Mouse (Mus musculus) hindbrain, embryonic 11.5 days (tissue): ENCODE results near the gene Spata33. TPM values are rescaled to one million over a fixed set of nuclear protein-coding genes. Genes with fewer than 3 reads are reported as not detected.

Source experiments
- ATAC-seq: fragments of 200-750 bp; cut with Nextera tagmentation; 2 replicates; pipeline ENCODE4 v1.8.0; 2017; ENCODE audit warnings: mild to moderate bottlenecking, moderate TSS enrichment, moderate library complexity; ENCODE audit not compliant: low FRiP score
- DNase-seq: peaks from one replicate; pipeline ENCODE4 v3.0.0-alpha.2; 2015; ENCODE audit warnings: low spot score
- H3K27ac ChIP-seq: fragments of 300-500 bp; sonication (generic); 2 replicates; pipeline ENCODE4 v1.5.1; 2014; ENCODE audit warnings: mild to moderate bottlenecking, low read depth, low read length
- H3K27me3 ChIP-seq: fragments of 300-500 bp; sonication (generic); 2 replicates; pipeline ENCODE4 v1.6.1; 2014; ENCODE audit warnings: mild to moderate bottlenecking, low read length, moderate library complexity, mixed read lengths; ENCODE audit not compliant: control insufficient read depth, insufficient read depth
- H3K36me3 ChIP-seq: fragments of 300-500 bp; sonication (generic); 2 replicates; pipeline ENCODE4 v1.6.1; 2014; ENCODE audit warnings: mild to moderate bottlenecking, low read length, moderate library complexity, mixed read lengths; ENCODE audit not compliant: control insufficient read depth, insufficient read depth
- H3K4me1 ChIP-seq: fragments of 300-500 bp; sonication (generic); replicated peaks from 2 replicates; pipeline ENCODE4 v1.6.1; 2014; ENCODE audit warnings: low read length, mixed read lengths; ENCODE audit not compliant: control insufficient read depth, insufficient read depth
- H3K4me2 ChIP-seq: fragments of 300-500 bp; sonication (generic); replicated peaks from 2 replicates; pipeline ENCODE4 v1.6.1; 2014; ENCODE audit warnings: mild to moderate bottlenecking, low read depth, low read length
- H3K4me3 ChIP-seq: fragments of 300-500 bp; sonication (generic); 2 replicates; pipeline ENCODE4 v1.5.1; 2014; ENCODE audit warnings: low read depth, low read length
- H3K9ac ChIP-seq: fragments of 300-500 bp; sonication (generic); 2 replicates; pipeline ENCODE4 v1.6.1; 2014; ENCODE audit warnings: low read depth, low read length
- H3K9me3 ChIP-seq: fragments of 300-500 bp; sonication (generic); 2 replicates; pipeline ENCODE4 v1.6.1; 2016; ENCODE audit warnings: low read length; ENCODE audit not compliant: control insufficient read depth
- WGBS: fragments of 180-500 bp; shearing (Covaris S2); extraction: QIAGEN DNeasy Blood & Tissue Kit; methylation state at CpG from one replicate; pipeline ENCODE4 v1.1.7; 2014; 5-methylcytosine and 5-hydroxymethylcytosine counted together
- polyA plus RNA-seq: library from polyadenylated mRNA; unstranded; fragments of >200 nt; fragmentation: Nextera tagmentation; extraction: Ambion mirVana; gene quantifications from 2 replicates; pipeline ENCODE4 v1.2.1, GENCODE M21; 2014

Gene Spata33
- 5.5 and 6.1 TPM in 2 replicates for polyA plus RNA-seq

- Histone ChIP-seq H3K4me3 (peak within 1 kb of the TSS; percentile 77), H3K4me1 (peaks cover 5% of the 10 kb centered on the region; the same call in 1 of the 2 replicates), H3K4me2 (peak within 1 kb of the TSS; percentile 79), H3K36me3 (0 out of 2 replicates have a peak, but pooled peaks cover 2% of the 10 kb centered on the region), H3K9me3 (no peaks in the 10 kb centered on the region), H3K27me3 (no peaks in the 10 kb centered on the region), H3K9ac (peak within 1 kb of the TSS; percentile 79), H3K27ac (peak within 1 kb of the TSS; percentile 37; the same call in 1 of the 2 replicates)
- DNase-seq (peak; percentile 97), ATAC-seq (peak; percentile 96)
- WGBS = 1% methylated on average over 73 of the region's 76 CpGs
Measured at GRCm38 (mm10) chr8:123212321-123213117, at the start of gene Spata33, which contains the start of gene Chmp1a. TSS of gene Spata33 (plus strand) at chr8:123212832. TSS of gene Chmp1a (minus strand) at chr8:123212763.

- 60% methylated on average over 3 of the region's 3 CpGs for WGBS
- H3K36me3 ChIP-seq = no peaks in the 10 kb centered on the region
- no peaks in the 10 kb centered on the region for H3K27me3 ChIP-seq
- H3K9me3 ChIP-seq = no peaks in the 10 kb centered on the region
- H3K4me3 ChIP-seq = no peak overlapping the region
- no peak overlapping the region for H3K27ac ChIP-seq
- H3K9ac ChIP-seq = no peak overlapping the region
- DNase-seq (peak; percentile 54), ATAC-seq (no peak)
- no peaks in the 10 kb centered on the region for H3K4me1 ChIP-seq
- H3K4me2 ChIP-seq = no peak overlapping the region
Measured at GRCm38 (mm10) chr8:123181391-123181790, 31.2 kb upstream of the Spata33 start.

DNA sequence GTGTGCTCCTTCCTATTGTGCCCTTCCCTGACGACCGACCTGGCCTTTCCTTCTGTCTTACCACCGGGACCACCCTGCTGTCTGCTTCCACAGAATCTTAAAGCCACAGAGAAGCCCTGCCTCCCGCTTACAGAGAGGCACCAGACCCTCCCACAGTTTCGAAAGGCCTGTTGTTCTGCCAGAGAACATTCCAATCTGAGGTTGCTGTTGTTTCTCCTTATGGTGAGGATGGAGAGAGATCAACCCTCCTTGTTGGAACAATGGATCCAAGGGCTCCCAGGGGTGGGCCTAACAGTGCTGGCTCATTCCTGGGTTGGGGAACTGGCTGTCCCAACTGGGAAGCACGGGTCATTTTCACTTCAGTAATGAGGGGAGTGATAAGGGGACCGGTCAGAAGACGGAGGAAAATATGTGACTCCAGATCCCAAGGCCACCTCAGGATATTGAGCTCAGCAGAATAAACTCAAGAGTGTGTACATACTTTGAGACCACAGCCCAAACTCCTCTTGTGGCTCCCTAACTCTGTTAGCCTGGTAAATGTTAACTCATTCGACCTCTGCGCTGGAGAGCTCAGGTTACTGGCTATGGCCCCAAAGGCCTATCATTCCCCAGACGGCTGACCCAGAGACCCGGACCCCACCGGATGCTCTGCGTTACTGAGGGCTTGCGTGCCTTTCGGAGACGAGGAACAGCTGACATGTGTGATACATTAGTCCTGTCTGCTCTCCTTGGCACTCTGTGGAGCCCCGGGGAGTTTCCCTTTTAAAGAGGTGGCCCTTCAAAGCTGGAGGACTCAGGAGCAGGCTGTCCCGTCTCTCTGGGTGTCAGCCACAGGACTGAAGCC, 26.8 kb upstream of the Spata33 start, which contains the start of gene Dpep1:
Dpep1 (plus strand) TSS at position 677 of the 844 bp plus-strand sequence.
- ATAC-seq (no peak), DNase-seq (no peak)
- Histone ChIP-seq H3K9ac (no peak within 1 kb of the TSS), H3K27me3 (no peaks in the 10 kb centered on the region), H3K4me2 (no peak within 1 kb of the TSS), H3K4me1 (no peaks in the 10 kb centered on the region), H3K27ac (no peak within 1 kb of the TSS), H3K4me3 (no peak within 1 kb of the TSS), H3K9me3 (no peaks in the 10 kb centered on the region), H3K36me3 (no peaks in the 10 kb centered on the region)
- 35% methylated on average over 19 of the region's 19 CpGs for WGBS

DNA sequence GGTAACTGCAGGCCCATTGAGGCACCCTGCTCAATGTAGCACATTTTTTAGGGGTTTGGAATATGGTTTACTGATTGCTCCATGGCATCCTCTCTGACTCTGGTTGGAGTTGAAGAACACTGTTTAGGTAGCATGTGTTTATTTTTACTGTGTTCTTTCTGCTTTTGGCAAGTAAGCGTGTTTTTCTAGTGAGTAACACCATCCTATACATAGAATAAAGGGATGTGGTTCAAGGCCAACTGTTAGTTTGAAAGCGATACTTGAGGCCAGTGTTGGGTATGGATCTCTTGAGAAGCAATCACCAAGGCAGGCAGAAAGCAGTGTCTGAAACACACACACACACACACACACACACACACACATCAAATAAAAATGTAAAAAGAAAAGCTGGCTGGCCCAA, 24.6 kb upstream of the Spata33 start:
- no peak overlapping the region for H3K9ac ChIP-seq
- H3K4me3 ChIP-seq = no peak overlapping the region
- no peak for ATAC-seq
- WGBS = 88% methylated on average over 2 of the region's 2 CpGs
- H3K36me3 ChIP-seq = no peaks in the 10 kb centered on the region
- H3K9me3 ChIP-seq = no peaks in the 10 kb centered on the region
- no peak overlapping the region for H3K27ac ChIP-seq
- no peak for DNase-seq
- no peak overlapping the region for H3K4me2 ChIP-seq
- no peaks in the 10 kb centered on the region for H3K27me3 ChIP-seq
- H3K4me1 ChIP-seq = no peaks in the 10 kb centered on the region

GRCm38 (mm10) chr8:123188841-123189240, 23.8 kb upstream of the Spata33 start:
- Histone ChIP-seq H3K4me3 (no peak overlapping the region), H3K9me3 (no peaks in the 10 kb centered on the region), H3K27ac (no peak overlapping the region), H3K36me3 (no peaks in the 10 kb centered on the region), H3K27me3 (no peaks in the 10 kb centered on the region), H3K4me1 (no peaks in the 10 kb centered on the region), H3K4me2 (no peak overlapping the region), H3K9ac (no peak overlapping the region)
- no peak for DNase-seq
- no peak for ATAC-seq
- 81% methylated on average over 7 of the region's 7 CpGs for WGBS

GRCm38 (mm10) chr8:123190678-123191077, 22.0 kb upstream of the Spata33 start:
- Histone ChIP-seq H3K9me3 (no peaks in the 10 kb centered on the region), H3K27ac (no peak overlapping the region), H3K27me3 (no peaks in the 10 kb centered on the region), H3K4me1 (no peaks in the 10 kb centered on the region), H3K4me2 (no peak overlapping the region), H3K9ac (no peak overlapping the region), H3K36me3 (no peaks in the 10 kb centered on the region), H3K4me3 (no peak overlapping the region)
- ATAC-seq = no peak
- DNase-seq = peak; percentile 85
- WGBS = 3% methylated on average over 9 of the region's 9 CpGs

GRCm38 (mm10) chr8:123191908-123192307, 20.7 kb upstream of the Spata33 start:
- DNase-seq (no peak), ATAC-seq (no peak)
- Histone ChIP-seq H3K4me2 (no peak overlapping the region), H3K9ac (no peak overlapping the region), H3K36me3 (no peaks in the 10 kb centered on the region), H3K4me3 (no peak overlapping the region), H3K27ac (no peak overlapping the region), H3K9me3 (no peaks in the 10 kb centered on the region), H3K4me1 (no peaks in the 10 kb centered on the region), H3K27me3 (no peaks in the 10 kb centered on the region)
- 66% methylated on average over 8 of the region's 8 CpGs for WGBS

DNA sequence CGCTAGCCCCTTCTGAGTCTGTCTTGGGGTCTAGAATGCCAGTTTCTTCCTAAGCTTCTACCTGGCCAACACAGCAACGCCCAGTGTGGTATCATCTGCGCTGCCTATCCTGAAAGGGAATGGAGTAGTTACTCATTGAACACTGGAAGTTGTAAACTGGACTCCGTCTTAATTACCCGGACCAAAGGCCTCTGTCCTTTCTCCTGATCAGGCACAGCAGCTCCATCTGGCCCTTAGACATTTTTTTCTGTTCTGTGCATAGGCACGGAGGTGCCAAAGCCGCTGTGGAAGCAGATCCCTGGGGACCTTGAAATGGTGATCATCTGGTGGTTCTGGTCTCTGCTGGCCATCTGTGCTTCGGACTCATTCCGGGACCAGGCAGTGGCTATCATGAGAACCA, 18.9 kb upstream of the Spata33 start:
- H3K9me3 ChIP-seq = no peaks in the 10 kb centered on the region
- no peak overlapping the region for H3K4me3 ChIP-seq
- ATAC-seq (no peak), DNase-seq (no peak)
- H3K36me3 ChIP-seq = no peaks in the 10 kb centered on the region
- no peaks in the 10 kb centered on the region for H3K27me3 ChIP-seq
- H3K4me2 ChIP-seq = no peak overlapping the region
- H3K4me1 ChIP-seq = no peaks in the 10 kb centered on the region
- H3K9ac ChIP-seq = no peak overlapping the region
- 89% methylated on average over 9 of the region's 9 CpGs for WGBS
- H3K27ac ChIP-seq = no peak overlapping the region
